Mouse (Mus musculus) G1E (cell line): Measurements from ENCODE around the gene Gm28308.

Source experiments
- CTCF ChIP-seq: IDR thresholded peaks from 2 replicates; pipeline ENCODE4 v1.5.1; 2012; ENCODE audit warnings: low read depth, low read length, inconsistent platforms, mixed read lengths
- GATA1 ChIP-seq: IDR thresholded peaks from 2 replicates; pipeline ENCODE4 v1.6.1; 2012; ENCODE audit warnings: borderline replicate concordance, low read length, inconsistent platforms, mixed read lengths
- GATA2 ChIP-seq: IDR thresholded peaks from 2 replicates; pipeline ENCODE4 v1.6.1; 2012; ENCODE audit warnings: low read depth, low read length, inconsistent platforms, borderline replicate concordance

DNA sequence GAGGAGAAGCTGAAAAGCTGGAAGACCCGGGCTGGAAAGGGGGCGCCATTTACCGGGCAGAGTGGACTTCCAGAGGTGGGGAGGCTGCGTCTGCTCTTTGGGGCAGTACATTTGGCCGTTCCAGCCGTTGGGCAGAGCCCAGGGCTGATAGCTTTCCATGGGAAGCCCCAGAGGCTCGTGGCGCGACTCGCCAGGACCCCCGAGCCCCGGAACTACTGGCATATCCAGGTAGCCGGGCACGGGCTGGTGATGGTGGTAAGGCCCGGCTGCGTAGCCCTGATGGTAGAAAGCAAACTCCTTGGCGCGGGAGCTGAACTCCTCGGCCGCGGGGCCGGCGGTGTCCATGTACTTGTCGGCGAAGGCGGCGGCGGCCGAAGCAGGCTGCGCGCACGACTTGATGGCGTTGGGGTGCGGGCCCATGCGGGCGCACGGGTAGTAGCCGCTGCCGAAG is 46.7 kb upstream of the Gm28308 start:
- no peak for TF ChIP-seq CTCF
- no peak for TF ChIP-seq GATA1
- no peak for TF ChIP-seq GATA2
